Mouse (Mus musculus) left cerebral cortex, postnatal 4 days (tissue): ENCODE measurements around the gene Sh2d2a. TPM values are rescaled to one million over a fixed set of nuclear protein-coding genes. Genes with fewer than 3 reads are reported as not detected.
"Not testable (repeated sequence)": the region's sequence is repeated elsewhere in the genome, so short reads cannot be mapped to it uniquely, and the experiment has no call there.

Experiments
- DNase-seq: peaks from one replicate; pipeline ENCODE4 v3.0.0-alpha.2; 2022
- intact Hi-C: fragments of 180-260 bp; cut with DNase I; formaldehyde crosslinking; loops from one replicate; pipeline ENCODE4 v1.15.1; 2025
- total RNA-seq, 2 experiments: library from RNA; stranded (reverse); gene quantifications; 2 replicates each; pipeline ENCODE4 v1.2.3; 2021

The Sh2d2a gene
- total RNA-seq, 2 experiments from 2014 or later, result not detected

- intact Hi-C loops, result loop anchor here (5.0 kb wide), 1 partner anchor 83 kb away; no protein-coding TSS in a partner anchor
- peak; percentile 28 for DNase-seq
Observed at GRCm38 (mm10) chr3:87854795-87855568, 8.4 kb downstream of the Sh2d2a start.

GRCm38 (mm10) chr3:87855936-87856335 lies 9.4 kb downstream of the Sh2d2a start:
- no peak for DNase-seq
- intact Hi-C loops, result loop anchor here (5.0 kb wide), 1 partner anchor 84 kb away; no protein-coding TSS in a partner anchor

GRCm38 (mm10) chr3:87857666-87858065 lies 11.1 kb downstream of the Sh2d2a start:
- no peak for DNase-seq
- intact Hi-C loops, result loop anchor here (5.0 kb wide), 1 partner anchor 85 kb away; no protein-coding TSS in a partner anchor

- intact Hi-C loops, result loop anchor here (5.0 kb wide), 1 partner anchor 88 kb away; no protein-coding TSS in a partner anchor
- peak; percentile 64 for DNase-seq
Observed at GRCm38 (mm10) chr3:87859813-87860212, 13.3 kb downstream of the Sh2d2a start.

GRCm38 (mm10) chr3:87864111-87864510 lies 17.6 kb downstream of the Sh2d2a start:
- intact Hi-C loops, result not testable (repeated sequence)

GRCm38 (mm10) chr3:87877730-87878129 lies 31.2 kb downstream of the Sh2d2a start:
- intact Hi-C loops, result no loop called here
- DNase-seq, result no peak

More at GRCm38 (mm10) chr3:87864111-87864510, 17.6 kb downstream of the Sh2d2a start:
- not testable (repeated sequence) for DNase-seq

GRCm38 (mm10) chr3:87884291-87884690 lies 37.7 kb downstream of the Sh2d2a start:
- no peak for DNase-seq
- intact Hi-C loops, result no loop called here

GRCm38 (mm10) chr3:87884708-87885251 lies 38.2 kb downstream of the Sh2d2a start:
- DNase-seq, result peak; percentile 54

GRCm38 (mm10) chr3:87885281-87886003 lies 38.9 kb downstream of the Sh2d2a start, which contains the start of gene Prcc:
Prcc (minus strand) TSS chr3:87885608.
- peak; percentile 88 for DNase-seq
- intact Hi-C loops, result no loop called here

More at GRCm38 (mm10) chr3:87884708-87885251, 38.2 kb downstream of the Sh2d2a start:
- intact Hi-C loops, result no loop called here

- peak; percentile 37 for DNase-seq
- intact Hi-C loops, result no loop called here
Observed at GRCm38 (mm10) chr3:87886004-87886365, 39.4 kb downstream of the Sh2d2a start.

GRCm38 (mm10) chr3:87886416-87886815 lies 39.9 kb downstream of the Sh2d2a start:
- intact Hi-C loops, result no loop called here

GRCm38 (mm10) chr3:87887400-87887799 lies 40.8 kb downstream of the Sh2d2a start:
- DNase-seq, intact Hi-C loops: not testable (repeated sequence)

More at GRCm38 (mm10) chr3:87886416-87886815, 39.9 kb downstream of the Sh2d2a start:
- no peak for DNase-seq

GRCm38 (mm10) chr3:87891481-87891880 lies 44.9 kb downstream of the Sh2d2a start:
- intact Hi-C loops, result no loop called here

GRCm38 (mm10) chr3:87893367-87893905 lies 46.9 kb downstream of the Sh2d2a start:
- intact Hi-C loops, result no loop called here

More at GRCm38 (mm10) chr3:87891481-87891880, 44.9 kb downstream of the Sh2d2a start:
- DNase-seq, result no peak

GRCm38 (mm10) chr3:87899266-87899665 lies 52.7 kb downstream of the Sh2d2a start:
- DNase-seq, result no peak
- intact Hi-C loops, result no loop called here

More at GRCm38 (mm10) chr3:87893367-87893905, 46.9 kb downstream of the Sh2d2a start:
- no peak for DNase-seq

- intact Hi-C loops, result no loop called here
Observed at GRCm38 (mm10) chr3:87899776-87900175, 53.2 kb downstream of the Sh2d2a start.

GRCm38 (mm10) chr3:87901036-87901624 lies 54.6 kb downstream of the Sh2d2a start:
- no peak for DNase-seq
- intact Hi-C loops, result no loop called here

More at GRCm38 (mm10) chr3:87899776-87900175, 53.2 kb downstream of the Sh2d2a start:
- no peak for DNase-seq

- DNase-seq, intact Hi-C loops: not testable (repeated sequence)
Observed at GRCm38 (mm10) chr3:87901959-87902358, 55.4 kb downstream of the Sh2d2a start.

- intact Hi-C loops, result no loop called here
- DNase-seq, result no peak
Observed at GRCm38 (mm10) chr3:87903821-87904220, 57.3 kb downstream of the Sh2d2a start.
